Mouse (Mus musculus) heart, embryonic 13.5 days (tissue): ENCODE data around the gene Plxnc1. TPM values are rescaled to one million over a fixed set of nuclear protein-coding genes. Genes with fewer than 3 reads are reported as not detected.

Experiments used
- ATAC-seq: fragments of 200-750 bp; cut with Nextera tagmentation; 2 replicates; pipeline ENCODE4 v1.8.0; 2017; ENCODE audit warnings: moderate TSS enrichment; ENCODE audit not compliant: insufficient number of reproducible peaks, low FRiP score, low TSS enrichment; ENCODE audit errors: extremely low read depth
- H3K27ac ChIP-seq: fragments of 300-500 bp; sonication (generic); replicated peaks from 2 replicates; pipeline ENCODE4 v1.5.1; 2015; ENCODE audit warnings: moderate library complexity, mild to moderate bottlenecking, inconsistent platforms
- H3K27me3 ChIP-seq: fragments of 300-500 bp; sonication (generic); replicated peaks from 2 replicates; pipeline ENCODE4 v1.6.1; 2015; ENCODE audit warnings: mild to moderate bottlenecking, inconsistent platforms
- H3K36me3 ChIP-seq: fragments of 300-500 bp; sonication (generic); 2 replicates; pipeline ENCODE4 v1.6.1; 2015; ENCODE audit warnings: mild to moderate bottlenecking, inconsistent platforms
- H3K4me1 ChIP-seq: fragments of 300-500 bp; sonication (generic); 2 replicates; pipeline ENCODE4 v1.6.1; 2015; ENCODE audit warnings: inconsistent platforms
- H3K4me2 ChIP-seq: fragments of 300-500 bp; sonication (generic); 2 replicates; pipeline ENCODE4 v1.6.1; 2015; ENCODE audit warnings: inconsistent platforms, mild to moderate bottlenecking, moderate library complexity
- H3K4me3 ChIP-seq: fragments of 300-500 bp; sonication (generic); 2 replicates; pipeline ENCODE4 v1.5.1; 2015; ENCODE audit warnings: moderate library complexity, mild to moderate bottlenecking, inconsistent platforms
- H3K9ac ChIP-seq: fragments of 300-500 bp; sonication (generic); 2 replicates; pipeline ENCODE4 v1.6.1; 2015; ENCODE audit warnings: inconsistent platforms, mild to moderate bottlenecking, moderate library complexity
- H3K9me3 ChIP-seq: fragments of 300-500 bp; sonication (generic); 2 replicates; pipeline ENCODE4 v1.6.1; 2016; ENCODE audit warnings: inconsistent platforms
- WGBS: fragments of 180-500 bp; shearing (Covaris S2); methylation state at CpG from one replicate; pipeline ENCODE4 v1.1.7; 2015; ENCODE audit warnings: mixed read lengths; 5-methylcytosine and 5-hydroxymethylcytosine counted together
- polyA plus RNA-seq: library from polyadenylated mRNA; unstranded; fragments of >200 nt; fragmentation: Nextera tagmentation; extraction: Ambion mirVana; gene quantifications from 2 replicates; pipeline ENCODE4 v1.2.1, GENCODE M21; 2015

Gene Plxnc1
- polyA plus RNA-seq, 1 experiment from 2014 or later = 3.1 TPM

GRCm38 (mm10) chr10:94905689-94906473, 38.8 kb downstream of the Plxnc1 start:
- no peak for ATAC-seq
- Histone ChIP-seq H3K9ac (no peak overlapping the region), H3K4me1 (peaks cover 10% of the 10 kb centered on the region), H3K9me3 (no peaks in the 10 kb centered on the region), H3K4me2 (peak overlapping the region; percentile 27), H3K36me3 (no peaks in the 10 kb centered on the region), H3K4me3 (no peak overlapping the region), H3K27me3 (no peaks in the 10 kb centered on the region), H3K27ac (no peak overlapping the region)
- 34% methylated on average over 21 of the region's 21 CpGs for WGBS

- H3K4me1 ChIP-seq = peaks cover 10% of the 10 kb centered on the region
- WGBS = 49% methylated on average over 5 of the region's 5 CpGs
- no peak overlapping the region for H3K9ac ChIP-seq
- ATAC-seq = no peak
- no peak overlapping the region for H3K27ac ChIP-seq
- H3K4me3 ChIP-seq = no peak overlapping the region
- H3K27me3 ChIP-seq = no peaks in the 10 kb centered on the region
- H3K9me3 ChIP-seq = no peaks in the 10 kb centered on the region
- no peak overlapping the region for H3K4me2 ChIP-seq
- no peaks in the 10 kb centered on the region for H3K36me3 ChIP-seq
Measured at GRCm38 (mm10) chr10:94905219-94905618, 39.4 kb downstream of the Plxnc1 start.

- Histone ChIP-seq H3K9me3 (no peaks in the 10 kb centered on the region), H3K4me3 (no peak overlapping the region), H3K4me1 (no peaks in the 10 kb centered on the region), H3K9ac (no peak overlapping the region), H3K36me3 (peaks cover 7% of the 10 kb centered on the region; the same call in 1 of the 2 replicates), H3K27me3 (no peaks in the 10 kb centered on the region), H3K4me2 (no peak overlapping the region), H3K27ac (no peak overlapping the region)
- ATAC-seq = no peak
- 77% methylated on average over 6 of the region's 6 CpGs for WGBS
Measured at GRCm38 (mm10) chr10:94896950-94897349, 47.7 kb downstream of the Plxnc1 start.

GRCm38 (mm10) chr10:94896311-94896710, 48.3 kb downstream of the Plxnc1 start:
- H3K9me3 ChIP-seq = no peaks in the 10 kb centered on the region
- H3K27ac ChIP-seq = no peak overlapping the region
- H3K4me1 ChIP-seq = no peaks in the 10 kb centered on the region
- no peak overlapping the region for H3K4me2 ChIP-seq
- no peak overlapping the region for H3K9ac ChIP-seq
- H3K36me3 ChIP-seq = peaks cover 7% of the 10 kb centered on the region; the same call in 1 of the 2 replicates
- no peaks in the 10 kb centered on the region for H3K27me3 ChIP-seq
- ATAC-seq = no peak
- WGBS = 71% methylated on average over 2 of the region's 2 CpGs
- no peak overlapping the region for H3K4me3 ChIP-seq

GRCm38 (mm10) chr10:94895876-94896275, 48.8 kb downstream of the Plxnc1 start:
- H3K27me3 ChIP-seq = no peaks in the 10 kb centered on the region
- no peak overlapping the region for H3K4me2 ChIP-seq
- H3K4me3 ChIP-seq = no peak overlapping the region
- no peak for ATAC-seq
- H3K36me3 ChIP-seq = peaks cover 7% of the 10 kb centered on the region; the same call in 1 of the 2 replicates
- no peaks in the 10 kb centered on the region for H3K9me3 ChIP-seq
- H3K27ac ChIP-seq = no peak overlapping the region
- no peaks in the 10 kb centered on the region for H3K4me1 ChIP-seq
- WGBS = 77% methylated on average over 3 of the region's 3 CpGs
- no peak overlapping the region for H3K9ac ChIP-seq

- Histone ChIP-seq H3K27ac (no peak overlapping the region), H3K9ac (no peak overlapping the region), H3K27me3 (no peaks in the 10 kb centered on the region), H3K4me2 (no peak overlapping the region), H3K4me3 (no peak overlapping the region), H3K4me1 (no peaks in the 10 kb centered on the region), H3K36me3 (peaks cover 15% of the 10 kb centered on the region; the same call in 1 of the 2 replicates), H3K9me3 (peaks cover 11% of the 10 kb centered on the region)
- WGBS = 74% methylated on average over 4 of the region's 4 CpGs
- ATAC-seq = no peak
Measured at GRCm38 (mm10) chr10:94889735-94890134, 54.9 kb downstream of the Plxnc1 start.

GRCm38 (mm10) chr10:94883216-94883615, 61.4 kb downstream of the Plxnc1 start:
- WGBS = 79% methylated on average over 6 of the region's 6 CpGs
- no peak overlapping the region for H3K27ac ChIP-seq
- H3K4me2 ChIP-seq = no peak overlapping the region
- no peaks in the 10 kb centered on the region for H3K27me3 ChIP-seq
- H3K9ac ChIP-seq = no peak overlapping the region
- no peaks in the 10 kb centered on the region for H3K4me1 ChIP-seq
- H3K36me3 ChIP-seq = 0 out of 2 replicates have a peak, but pooled peaks cover 4% of the 10 kb centered on the region
- peaks cover 3% of the 10 kb centered on the region for H3K9me3 ChIP-seq
- no peak for ATAC-seq
- no peak overlapping the region for H3K4me3 ChIP-seq

GRCm38 (mm10) chr10:94871506-94871905, 73.1 kb downstream of the Plxnc1 start:
- H3K27ac ChIP-seq = no peak overlapping the region
- H3K9me3 ChIP-seq = no peaks in the 10 kb centered on the region
- H3K36me3 ChIP-seq = peaks cover 10% of the 10 kb centered on the region
- H3K4me1 ChIP-seq = no peaks in the 10 kb centered on the region
- WGBS = 65% methylated on average over 5 of the region's 5 CpGs
- no peak overlapping the region for H3K9ac ChIP-seq
- no peak for ATAC-seq
- H3K4me2 ChIP-seq = no peak overlapping the region
- no peak overlapping the region for H3K4me3 ChIP-seq
- no peaks in the 10 kb centered on the region for H3K27me3 ChIP-seq

- Histone ChIP-seq H3K27me3 (no peaks in the 10 kb centered on the region), H3K27ac (no peak overlapping the region), H3K4me1 (no peaks in the 10 kb centered on the region), H3K4me2 (no peak overlapping the region), H3K36me3 (peaks cover 10% of the 10 kb centered on the region), H3K9ac (no peak overlapping the region), H3K4me3 (no peak overlapping the region), H3K9me3 (no peaks in the 10 kb centered on the region)
- no peak for ATAC-seq
- WGBS = 82% methylated on average over 7 of the region's 7 CpGs
Measured at GRCm38 (mm10) chr10:94871102-94871501, 73.5 kb downstream of the Plxnc1 start.

- Histone ChIP-seq H3K4me2 (no peak overlapping the region), H3K9ac (no peak overlapping the region), H3K4me1 (0 out of 2 replicates have a peak, but pooled peaks cover 5% of the 10 kb centered on the region), H3K9me3 (no peaks in the 10 kb centered on the region), H3K4me3 (no peak overlapping the region), H3K36me3 (peaks cover 14% of the 10 kb centered on the region), H3K27me3 (no peaks in the 10 kb centered on the region), H3K27ac (no peak overlapping the region)
- ATAC-seq = no peak
- 68% methylated on average over 12 of the region's 12 CpGs for whole genome bisulfite sequencing
Measured at GRCm38 (mm10) chr10:94866995-94867856, 77.4 kb downstream of the Plxnc1 start.

GRCm38 (mm10) chr10:94865206-94865605, 79.4 kb downstream of the Plxnc1 start:
- Histone ChIP-seq H3K36me3 (peaks cover 5% of the 10 kb centered on the region), H3K27me3 (no peaks in the 10 kb centered on the region), H3K27ac (no peak overlapping the region), H3K4me2 (no peak overlapping the region), H3K4me3 (no peak overlapping the region), H3K9ac (no peak overlapping the region), H3K9me3 (no peaks in the 10 kb centered on the region), H3K4me1 (0 out of 2 replicates have a peak, but pooled peaks cover 5% of the 10 kb centered on the region)
- ATAC-seq = no peak
- 47% methylated on average over 9 of the region's 9 CpGs for WGBS
